Mouse (Mus musculus): ENCODE data around the gene Icam1. TPM values are rescaled to one million over a fixed set of nuclear protein-coding genes. Genes with fewer than 3 reads are reported as not detected.
A peak's percentile ranks its signal among the peaks of the same experiment; 100 is the strongest.

Icam1 gene
- polyA plus RNA-seq, 1 experiment: 0.09 TPM

DNA sequence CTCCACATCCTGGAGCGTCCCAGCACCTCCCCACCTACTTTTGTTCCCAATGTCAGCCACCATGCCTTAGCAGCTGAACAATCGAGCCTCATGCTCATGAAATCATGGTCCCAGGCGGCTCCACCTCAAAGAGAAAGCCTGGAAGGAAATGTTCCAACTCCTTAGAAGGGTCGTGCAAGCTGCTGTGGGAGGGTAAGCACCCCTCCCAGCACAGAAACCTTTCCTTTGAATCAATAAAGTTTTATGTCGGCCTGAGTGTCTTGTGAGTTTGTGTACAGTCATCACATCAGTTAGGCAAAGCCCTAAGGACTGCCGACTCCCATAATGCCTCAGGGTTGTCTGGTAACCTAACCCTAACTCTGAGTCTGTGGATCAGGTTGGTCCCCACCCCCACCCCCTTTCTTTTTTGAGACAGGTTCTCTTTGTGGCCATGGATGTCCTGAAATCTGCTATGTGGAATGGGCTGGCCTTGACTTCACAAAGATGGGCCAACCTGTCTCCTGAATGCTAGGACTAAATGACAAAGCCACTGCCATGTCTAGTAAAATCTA is 12.8 kb downstream of the Icam1 start:
- no peaks in the 10 kb centered on the region for H3K79me3 ChIP-seq (ENCODE audit: low read depth)
- no peaks in the 10 kb centered on the region for H3K79me2 ChIP-seq (ENCODE audit: control insufficient read depth, insufficient read depth)
- H3K27me3 ChIP-seq (ENCODE audit: control insufficient read depth, insufficient read depth, insufficient read length): no peaks in the 10 kb centered on the region
- H3K36me3 ChIP-seq (ENCODE audit: control insufficient read depth, insufficient read depth): no peaks in the 10 kb centered on the region
- H3ac ChIP-seq (ENCODE audit: control insufficient read depth, insufficient read length, low read depth): no peak overlapping the region
- no peak overlapping the region for H3K4me3 ChIP-seq (ENCODE audit: insufficient read depth, poor library complexity, severe bottlenecking)
- TF ChIP-seq USF1 (IDR thresholded peaks at IDR 0.05; ENCODE audit: low read depth) (no peak), MYOD1 (IDR thresholded peaks at IDR 0.05; ENCODE audit: control insufficient read depth, insufficient read length, low read depth) (no peak), MYOG (IDR thresholded peaks at IDR 0.05; ENCODE audit: control insufficient read depth, extremely low read depth, insufficient read length) (no peak), FOSL1 (IDR thresholded peaks at IDR 0.05; ENCODE audit: insufficient read depth, low read length, poor library complexity, severe bottlenecking) (no peak), CTCF (IDR thresholded peaks at IDR 0.05; ENCODE audit: control insufficient read depth, insufficient read depth, insufficient read length) (no peak), CEBPB (IDR thresholded peaks at IDR 0.05; ENCODE audit: low read depth) (no peak), MAX (IDR thresholded peaks at IDR 0.05) (no peak)

DNA sequence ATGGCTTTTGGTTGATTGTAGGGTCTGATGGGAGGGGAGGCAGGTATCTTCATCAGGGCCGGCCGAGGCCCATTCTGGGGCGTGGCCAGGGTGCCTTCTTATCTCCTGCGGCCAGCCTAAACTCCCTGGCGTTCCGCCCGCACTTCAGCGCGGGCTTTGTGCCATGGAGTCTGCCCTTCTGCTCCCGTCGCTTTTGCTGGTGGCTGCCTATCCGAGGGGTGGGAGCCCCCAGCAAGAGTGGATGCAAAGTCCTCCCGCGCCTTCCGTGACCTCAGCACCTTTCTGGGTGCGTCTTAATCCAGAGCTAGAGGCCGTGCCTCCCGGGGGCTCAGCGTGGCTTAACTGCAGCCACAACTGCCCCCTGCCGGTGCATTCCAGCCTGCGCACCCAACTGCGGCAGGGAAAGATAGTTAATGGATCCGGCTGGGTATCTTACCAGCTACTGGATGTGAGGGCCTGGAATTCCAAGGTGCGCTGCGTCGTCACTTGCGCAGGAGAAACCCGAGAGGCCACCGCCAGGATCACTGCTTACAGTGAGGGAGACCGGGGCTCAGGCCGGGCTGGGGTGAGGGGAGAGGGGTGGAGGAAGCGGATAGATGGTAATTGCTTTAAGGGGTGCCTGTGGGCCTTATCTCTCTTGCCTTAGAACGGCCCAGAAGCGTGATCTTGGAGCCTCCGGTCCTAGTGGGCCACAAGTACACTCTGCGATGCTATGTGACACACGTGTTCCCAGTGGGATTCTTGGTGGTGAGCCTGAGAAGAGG is 13.7 kb downstream of the Icam1 start, which contains the start of gene Icam4:
Gene Icam4, plus strand, starts transcription at position 83 of the 764 bp plus-strand sequence.
- H3K79me3 ChIP-seq (ENCODE audit: low read depth): no peaks in the 10 kb centered on the region
- no peaks in the 10 kb centered on the region for H3K79me2 ChIP-seq (ENCODE audit: control insufficient read depth, insufficient read depth)
- peak within 1 kb of the TSS; percentile 60 for H3ac ChIP-seq (ENCODE audit: control insufficient read depth, insufficient read length, low read depth)
- TF ChIP-seq CTCF (IDR thresholded peaks at IDR 0.05; ENCODE audit: control insufficient read depth, insufficient read depth, insufficient read length) (peak; percentile 92), USF1 (IDR thresholded peaks at IDR 0.05; ENCODE audit: low read depth) (no peak)
- no peaks in the 10 kb centered on the region for H3K27me3 ChIP-seq (ENCODE audit: control insufficient read depth, insufficient read depth, insufficient read length)
- no peaks in the 10 kb centered on the region for H3K36me3 ChIP-seq (ENCODE audit: control insufficient read depth, insufficient read depth)
- no peak within 1 kb of the TSS for H3K4me3 ChIP-seq (ENCODE audit: insufficient read depth, poor library complexity, severe bottlenecking)

DNA sequence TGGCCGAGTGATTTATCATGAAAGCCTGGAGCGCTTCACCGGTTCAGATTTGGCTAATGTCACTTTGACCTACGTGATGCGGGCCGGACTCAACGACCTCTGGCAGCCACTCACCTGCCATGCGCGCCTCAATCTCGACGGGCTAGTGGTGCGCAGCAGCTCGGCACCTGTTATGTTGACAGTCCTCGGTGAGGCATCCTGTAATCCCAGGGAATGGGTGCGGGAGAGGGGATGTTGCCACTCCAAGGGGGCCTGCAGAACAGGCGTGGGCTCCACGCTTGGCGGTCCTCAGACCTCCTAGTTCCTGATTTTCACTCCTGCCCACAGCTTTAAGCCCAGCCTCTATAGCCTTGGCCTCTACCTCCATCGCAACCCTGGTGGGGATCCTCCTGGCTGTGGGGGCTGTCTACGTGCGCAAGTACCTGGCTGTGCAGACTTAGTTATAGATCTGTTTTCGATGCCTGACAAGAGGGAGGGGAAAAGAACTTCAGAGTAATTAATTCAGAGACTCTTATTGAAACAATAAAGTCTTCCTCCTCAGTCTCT is 14.3 kb downstream of the Icam1 start:
- Histone ChIP-seq H3K27me3 (ENCODE audit: control insufficient read depth, insufficient read depth, insufficient read length) (no peaks in the 10 kb centered on the region), H3K4me3 (ENCODE audit: insufficient read depth, poor library complexity, severe bottlenecking) (no peak overlapping the region), H3K79me3 (ENCODE audit: low read depth) (no peaks in the 10 kb centered on the region), H3K36me3 (ENCODE audit: control insufficient read depth, insufficient read depth) (no peaks in the 10 kb centered on the region), H3K79me2 (ENCODE audit: control insufficient read depth, insufficient read depth) (no peaks in the 10 kb centered on the region), H3ac (ENCODE audit: control insufficient read depth, insufficient read length, low read depth) (no peak overlapping the region)
- no peak for TF ChIP-seq MAX (IDR thresholded peaks at IDR 0.05)

DNA sequence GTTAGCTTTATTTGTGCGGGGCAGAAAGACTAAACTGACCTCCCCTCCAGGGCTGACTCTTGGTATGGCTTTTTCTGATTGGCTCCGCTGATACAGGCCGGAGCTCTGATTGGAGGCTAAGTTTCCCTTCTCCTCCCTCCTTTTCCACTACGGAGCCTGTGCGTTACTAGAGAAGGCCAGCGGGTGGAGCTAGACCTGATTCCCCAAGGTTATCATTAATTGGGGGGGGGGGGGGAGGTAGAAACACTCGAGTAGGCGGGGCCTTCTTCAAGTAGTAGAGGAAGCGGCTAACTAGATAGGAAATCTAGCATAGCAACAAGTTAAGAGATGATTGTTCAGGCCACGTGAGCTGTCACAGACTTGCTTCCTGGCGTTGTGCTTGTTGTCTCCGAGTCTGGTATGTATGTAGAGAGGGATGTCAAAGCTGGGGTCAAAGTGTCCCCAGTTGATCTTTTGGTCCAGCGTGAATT is 15.0 kb downstream of the Icam1 start:
- H3K4me3 ChIP-seq (ENCODE audit: insufficient read depth, poor library complexity, severe bottlenecking): peak overlapping the region; percentile 26
- peaks cover 5% of the 10 kb centered on the region for H3K27me3 ChIP-seq (ENCODE audit: control insufficient read depth, insufficient read depth, insufficient read length)
- TF ChIP-seq CTCF (IDR thresholded peaks at IDR 0.05; ENCODE audit: control insufficient read depth, insufficient read depth, insufficient read length) (peak; percentile 12), CEBPB (IDR thresholded peaks at IDR 0.05; ENCODE audit: low read depth) (no peak), USF1 (IDR thresholded peaks at IDR 0.05; ENCODE audit: low read depth) (peak; percentile 31), MAX (IDR thresholded peaks at IDR 0.05) (no peak), FOSL1 (IDR thresholded peaks at IDR 0.05; ENCODE audit: insufficient read depth, low read length, poor library complexity, severe bottlenecking) (no peak), MYOD1 (IDR thresholded peaks at IDR 0.05; ENCODE audit: control insufficient read depth, insufficient read length, low read depth) (no peak), MYOG (IDR thresholded peaks at IDR 0.05; ENCODE audit: control insufficient read depth, extremely low read depth, insufficient read length) (no peak)
- H3K79me2 ChIP-seq (ENCODE audit: control insufficient read depth, insufficient read depth): no peaks in the 10 kb centered on the region
- no peaks in the 10 kb centered on the region for H3K36me3 ChIP-seq (ENCODE audit: control insufficient read depth, insufficient read depth)
- H3ac ChIP-seq (ENCODE audit: control insufficient read depth, insufficient read length, low read depth): peak overlapping the region; percentile 52
- H3K79me3 ChIP-seq (ENCODE audit: low read depth): no peaks in the 10 kb centered on the region

DNA sequence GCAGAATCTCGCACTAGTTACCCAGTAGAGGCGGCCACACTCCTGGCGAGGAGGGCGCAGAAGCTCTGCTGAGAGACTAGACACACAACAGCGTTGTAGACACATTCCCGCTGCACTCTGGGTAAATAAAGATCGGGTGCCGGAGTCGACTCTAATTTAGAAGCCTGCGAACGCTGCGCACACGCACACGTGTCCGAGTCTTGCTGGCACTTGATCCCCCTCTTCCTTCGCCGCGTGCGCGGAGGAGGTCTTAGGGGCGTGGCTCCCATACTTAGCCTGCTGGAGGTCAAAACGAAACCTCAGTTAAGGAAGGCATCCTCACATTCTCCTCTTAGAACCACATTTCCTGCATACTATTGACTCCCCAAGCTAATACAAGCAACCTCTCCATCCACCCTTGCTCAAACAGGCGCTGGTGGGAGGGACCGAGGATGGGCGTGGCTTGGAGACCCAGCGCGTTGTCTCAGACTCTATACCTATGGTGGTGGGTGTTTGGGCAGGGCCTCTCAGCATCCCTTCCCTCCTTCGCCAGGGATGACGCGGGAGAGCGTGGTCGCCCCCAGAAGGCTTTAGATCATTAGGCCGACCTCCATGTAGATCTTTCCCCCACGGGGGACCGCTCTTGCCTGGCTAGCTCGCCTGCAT is 15.6 kb downstream of the Icam1 start:
- Histone ChIP-seq H3K79me3 (ENCODE audit: low read depth) (no peaks in the 10 kb centered on the region), H3K27me3 (ENCODE audit: control insufficient read depth, insufficient read depth, insufficient read length) (peaks cover 10% of the 10 kb centered on the region), H3K79me2 (ENCODE audit: control insufficient read depth, insufficient read depth) (no peaks in the 10 kb centered on the region), H3K36me3 (ENCODE audit: control insufficient read depth, insufficient read depth) (no peaks in the 10 kb centered on the region), H3ac (ENCODE audit: control insufficient read depth, insufficient read length, low read depth) (peak overlapping the region; percentile 52), H3K4me3 (ENCODE audit: insufficient read depth, poor library complexity, severe bottlenecking) (peak overlapping the region; percentile 26)
- no peak for TF ChIP-seq MYOG (IDR thresholded peaks at IDR 0.05; ENCODE audit: control insufficient read depth, extremely low read depth, insufficient read length)
- TF ChIP-seq MAX (IDR thresholded peaks at IDR 0.05): no peak
- TF ChIP-seq USF1 (IDR thresholded peaks at IDR 0.05; ENCODE audit: low read depth): no peak
- TF ChIP-seq CTCF (IDR thresholded peaks at IDR 0.05; ENCODE audit: control insufficient read depth, insufficient read depth, insufficient read length): no peak
- no peak for TF ChIP-seq MYOD1 (IDR thresholded peaks at IDR 0.05; ENCODE audit: control insufficient read depth, insufficient read length, low read depth)
- TF ChIP-seq FOSL1 (IDR thresholded peaks at IDR 0.05; ENCODE audit: insufficient read depth, low read length, poor library complexity, severe bottlenecking): no peak
- no peak for TF ChIP-seq CEBPB (IDR thresholded peaks at IDR 0.05; ENCODE audit: low read depth)

Measured in C2C12 (cell line).